Mouse (Mus musculus) kidney, adult 8-10 months (tissue): ENCODE measurements around the gene Tmem43.

ENCODE experiments used
- DNase-seq, 2 experiments: peaks; one replicate each; pipeline ENCODE4 v3.0.0; 2022

Tmem43 gene

GRCm38 (mm10) chr6:91535231-91535630 is 61.7 kb downstream of the Tmem43 start:
- DNase-seq: no peak

GRCm38 (mm10) chr6:91536047-91536765 is 62.7 kb downstream of the Tmem43 start:
- peak; percentile 60 to 84 for DNase-seq
